Mouse (Mus musculus): ENCODE measurements around the gene Acy3.

DNA sequence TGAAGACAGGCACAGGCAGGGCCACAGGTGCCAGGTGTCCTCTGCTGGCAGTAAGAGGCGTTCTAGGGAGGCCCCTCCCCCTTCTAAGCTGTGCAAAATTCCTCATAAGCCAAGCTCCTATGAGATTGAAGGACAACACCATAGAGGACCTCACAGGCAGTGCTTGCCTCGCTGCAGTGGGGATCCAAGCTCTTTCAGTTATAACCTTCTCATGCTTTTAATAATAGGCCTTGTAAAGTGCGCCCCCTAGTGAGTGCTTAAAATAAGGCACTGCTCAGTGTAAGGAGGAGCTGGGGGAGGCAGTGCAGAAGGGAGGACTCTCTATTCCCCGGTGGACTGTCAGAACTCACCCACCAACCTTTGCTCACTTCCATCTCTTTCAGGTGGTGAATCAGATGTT is 6.1 kb upstream of the Acy3 start:
- TF ChIP-seq POLR2A (IDR thresholded peaks at IDR 0.05; ENCODE audit: control insufficient read depth, extremely low read depth, insufficient read depth, low read length, poor library complexity) (no peak), CTCF (IDR thresholded peaks at IDR 0.05; ENCODE audit: borderline replicate concordance, control insufficient read depth, extremely low read depth, insufficient read depth, low read length, poor library complexity) (no peak)

All from thymus, adult 2 months (tissue).